8 mouse cellular contexts compared by ENCODE assay signal in genomic region chr16:58512181-58512761, GRCm38 (mm10). TPM values are rescaled to one million over a fixed set of nuclear protein-coding genes. Genes with fewer than 3 reads are reported as not detected.
DNase-seq lines count a peak whose midpoint lies in the region; ATAC-seq lines count a peak whose summit lies in the region.

No protein-coding gene starts in this region.

- 24% methylated on average over 9 of the region's 9 CpGs for WGBS in heart, embryonic 10.5 days
- 14% methylated on average over 9 of the region's 9 CpGs for WGBS in kidney, embryonic 14.5 days
- 28% methylated on average over 9 of the region's 9 CpGs for WGBS in midbrain, embryonic 14.5 days

- peak; percentile 40 for DNase-seq in 3134 (ENCODE audit: extremely low read depth, insufficient read length, low spot score)
- peak; percentile 67 for DNase-seq in NIH3T3 (ENCODE audit: low read depth)
- no peak for DNase-seq in heart, embryonic 10.5 days (ENCODE audit: low spot score)
- peak; percentile 75 for DNase-seq in midbrain, embryonic 14.5 days
- DNase-seq in thymus, postnatal 4 days: no peak
- no peak for DNase-seq in cerebellum, adult 11-12 months
- no peak for DNase-seq in ovary, postnatal 36 days (ENCODE audit: low spot score)

- peak overlapping the region; percentile 29; the same call in 1 of the 2 replicates for H3K4me3 ChIP-seq in heart, embryonic 10.5 days
- no peak overlapping the region for H3K4me3 ChIP-seq in kidney, embryonic 14.5 days (ENCODE audit: low read length)
- no peak overlapping the region for H3K4me3 ChIP-seq in midbrain, embryonic 14.5 days (replicated peaks; ENCODE audit: low read depth, low read length)

- H3K9ac ChIP-seq in kidney, embryonic 14.5 days (ENCODE audit: low read depth, low read length): no peak overlapping the region; the same call in 1 of the 2 replicates
- H3K9ac ChIP-seq in midbrain, embryonic 14.5 days (replicated peaks; ENCODE audit: low read length): no peak overlapping the region

- peak overlapping the region; percentile 22; the same call in 1 of the 2 replicates for H3K4me2 ChIP-seq in kidney, embryonic 14.5 days (replicated peaks; ENCODE audit: low read depth, low read length)
- H3K4me2 ChIP-seq in midbrain, embryonic 14.5 days (ENCODE audit: low read length): no peak overlapping the region; the same call in 1 of the 2 replicates

- no peaks in the 10 kb centered on the region for H3K9me3 ChIP-seq in heart, embryonic 10.5 days
- no peaks in the 10 kb centered on the region for H3K9me3 ChIP-seq in kidney, embryonic 14.5 days (ENCODE audit: control insufficient read depth, low read length)
- no peaks in the 10 kb centered on the region for H3K9me3 ChIP-seq in midbrain, embryonic 14.5 days (ENCODE audit: control insufficient read depth, low read length)

- H3K4me1 ChIP-seq in heart, embryonic 10.5 days: peaks cover 45% of the 10 kb centered on the region
- peaks cover 33% of the 10 kb centered on the region for H3K4me1 ChIP-seq in kidney, embryonic 14.5 days (ENCODE audit: control insufficient read depth, insufficient read depth, low read length)
- peaks cover 5% of the 10 kb centered on the region; the same call in 1 of the 2 replicates for H3K4me1 ChIP-seq in midbrain, embryonic 14.5 days (ENCODE audit: control insufficient read depth, insufficient read depth, low read length)

- no peaks in the 10 kb centered on the region for H3K27me3 ChIP-seq in heart, embryonic 10.5 days (ENCODE audit: insufficient read depth, poor library complexity, severe bottlenecking)
- H3K27me3 ChIP-seq in kidney, embryonic 14.5 days (ENCODE audit: control insufficient read depth, insufficient read depth, low read length): no peaks in the 10 kb centered on the region
- no peaks in the 10 kb centered on the region for H3K27me3 ChIP-seq in midbrain, embryonic 14.5 days (ENCODE audit: control insufficient read depth, insufficient read depth, low read length)

- peaks cover 1% of the 10 kb centered on the region; the same call in 1 of the 2 replicates for H3K36me3 ChIP-seq in heart, embryonic 10.5 days
- no peaks in the 10 kb centered on the region for H3K36me3 ChIP-seq in kidney, embryonic 14.5 days (ENCODE audit: control insufficient read depth, insufficient read depth, low read length)
- no peaks in the 10 kb centered on the region for H3K36me3 ChIP-seq in midbrain, embryonic 14.5 days (ENCODE audit: control insufficient read depth, insufficient read depth, low read length)

- ATAC-seq in kidney, embryonic 14.5 days (ENCODE audit: low FRiP score, low TSS enrichment): peak; percentile 83
- ATAC-seq in midbrain, embryonic 14.5 days (ENCODE audit: low FRiP score, low TSS enrichment): peak; percentile 7

- H3K27ac ChIP-seq in heart, embryonic 10.5 days: peak overlapping the region; percentile 87
- H3K27ac ChIP-seq in kidney, embryonic 14.5 days (ENCODE audit: low read depth, low read length): peak overlapping the region; percentile 80
- H3K27ac ChIP-seq in midbrain, embryonic 14.5 days (replicated peaks; ENCODE audit: low read depth, low read length): no peak overlapping the region

RNA-seq across cellular contexts. Expression of gene St3gal6, which starts 11.8 kb away (rescaled TPM):
- 22.0 and 28.5 TPM in 2 replicates for polyA plus RNA-seq in heart, embryonic 10.5 days (2016; fragmentation: Nextera tagmentation; extraction: Ambion mirVana)
- 46.9 and 56.9 TPM in 2 replicates for polyA plus RNA-seq in kidney, embryonic 14.5 days (2014; fragmentation: Nextera tagmentation; extraction: Ambion mirVana)
- polyA plus RNA-seq in midbrain, embryonic 14.5 days (2014; fragmentation: Nextera tagmentation; extraction: Ambion mirVana): 8.3 and 8.5 TPM in 2 replicates

Comparison
In these comparisons a context has a peak if more than half of its experiments do, and no peak if none do; other contexts are left out.
1. DNase-seq: peak in 3134 (single experiment), NIH3T3 (single experiment) and midbrain, embryonic 14.5 days (single experiment); none in heart, embryonic 10.5 days (single experiment), thymus, postnatal 4 days (single experiment), cerebellum, adult 11-12 months (single experiment) and ovary, postnatal 36 days (single experiment).